Mouse (Mus musculus) heart, embryonic 11.5 days (tissue): Measurements from ENCODE around the gene Rps6kc1. TPM values are rescaled to one million over a fixed set of nuclear protein-coding genes. Genes with fewer than 3 reads are reported as not detected.

Experiments
- ATAC-seq: fragments of 200-750 bp; cut with Nextera tagmentation; replicated peaks from 2 replicates; pipeline ENCODE4 v1.8.0; 2017; ENCODE audit warnings: moderate library complexity; ENCODE audit not compliant: insufficient number of reproducible peaks, low FRiP score, low TSS enrichment
- H3K27ac ChIP-seq: fragments of 300-500 bp; sonication (generic); 2 replicates; pipeline ENCODE4 v1.5.1; 2014; ENCODE audit warnings: mild to moderate bottlenecking, low read depth, low read length
- H3K27me3 ChIP-seq: fragments of 300-500 bp; sonication (generic); 2 replicates; pipeline ENCODE4 v1.6.1; 2014; ENCODE audit warnings: mild to moderate bottlenecking, low read length, mixed read lengths; ENCODE audit not compliant: control insufficient read depth, insufficient read depth
- H3K36me3 ChIP-seq: fragments of 300-500 bp; sonication (generic); 2 replicates; pipeline ENCODE4 v1.6.1; 2014; ENCODE audit warnings: mild to moderate bottlenecking, low read length, moderate library complexity, mixed read lengths; ENCODE audit not compliant: control insufficient read depth, insufficient read depth
- H3K4me1 ChIP-seq: fragments of 300-500 bp; sonication (generic); 2 replicates; pipeline ENCODE4 v1.6.1; 2014; ENCODE audit warnings: low read length; ENCODE audit not compliant: control insufficient read depth, insufficient read depth
- H3K4me2 ChIP-seq: fragments of 300-500 bp; sonication (generic); 2 replicates; pipeline ENCODE4 v1.6.1; 2014; ENCODE audit warnings: mild to moderate bottlenecking, moderate library complexity
- H3K4me3 ChIP-seq: fragments of 300-500 bp; sonication (generic); 2 replicates; pipeline ENCODE4 v1.5.1; 2014; ENCODE audit warnings: low read depth, low read length
- H3K9ac ChIP-seq: fragments of 300-500 bp; sonication (generic); 2 replicates; pipeline ENCODE4 v1.6.1; 2014; ENCODE audit warnings: mild to moderate bottlenecking, low read depth, low read length, moderate library complexity
- H3K9me3 ChIP-seq: fragments of 300-500 bp; sonication (generic); replicated peaks from 2 replicates; pipeline ENCODE4 v1.6.1; 2016; ENCODE audit warnings: low read length; ENCODE audit not compliant: control insufficient read depth
- WGBS: fragments of 180-500 bp; shearing (Covaris S2); extraction: QIAGEN DNeasy Blood & Tissue Kit; methylation state at CpG from one replicate; pipeline ENCODE4 v1.1.7; 2014; ENCODE audit not compliant: insufficient replicate concordance; 5-methylcytosine and 5-hydroxymethylcytosine counted together
- polyA plus RNA-seq: library from polyadenylated mRNA; unstranded; fragments of >200 nt; fragmentation: Nextera tagmentation; extraction: Ambion mirVana; gene quantifications from 2 replicates; pipeline ENCODE4 v1.2.1, GENCODE M21; 2014

Gene Rps6kc1
- polyA plus RNA-seq, 1 experiment from 2014 or later = 8.9 TPM

DNA sequence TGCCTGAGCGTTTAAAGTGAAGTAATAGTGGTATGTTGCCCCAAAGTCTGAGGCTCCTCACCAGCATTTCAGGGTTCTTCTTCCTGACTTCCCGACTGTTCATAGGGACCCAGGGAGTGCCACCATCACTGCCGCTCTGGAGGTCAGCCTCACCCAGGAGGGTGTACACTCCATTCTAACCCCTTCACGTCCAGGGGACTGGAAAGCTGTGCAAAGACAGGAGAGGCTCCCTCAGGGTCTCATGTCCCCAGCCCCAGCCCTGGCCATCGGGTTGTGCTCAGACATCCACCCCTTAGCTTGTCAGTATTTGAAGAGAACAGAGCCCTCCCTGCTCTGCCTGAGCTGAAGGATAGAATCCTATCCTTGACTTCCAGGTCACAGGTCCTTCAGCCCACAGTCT, 248.8 kb downstream of the Rps6kc1 start:
- no peak overlapping the region for H3K27ac ChIP-seq
- no peak overlapping the region for H3K4me3 ChIP-seq
- H3K9ac ChIP-seq = no peak overlapping the region
- H3K4me2 ChIP-seq = no peak overlapping the region
- no peaks in the 10 kb centered on the region for H3K27me3 ChIP-seq
- H3K4me1 ChIP-seq = peaks cover 26% of the 10 kb centered on the region
- WGBS = 72% methylated on average over 5 of the region's 5 CpGs
- no peaks in the 10 kb centered on the region for H3K9me3 ChIP-seq
- H3K36me3 ChIP-seq = no peaks in the 10 kb centered on the region
- no peak for ATAC-seq

DNA sequence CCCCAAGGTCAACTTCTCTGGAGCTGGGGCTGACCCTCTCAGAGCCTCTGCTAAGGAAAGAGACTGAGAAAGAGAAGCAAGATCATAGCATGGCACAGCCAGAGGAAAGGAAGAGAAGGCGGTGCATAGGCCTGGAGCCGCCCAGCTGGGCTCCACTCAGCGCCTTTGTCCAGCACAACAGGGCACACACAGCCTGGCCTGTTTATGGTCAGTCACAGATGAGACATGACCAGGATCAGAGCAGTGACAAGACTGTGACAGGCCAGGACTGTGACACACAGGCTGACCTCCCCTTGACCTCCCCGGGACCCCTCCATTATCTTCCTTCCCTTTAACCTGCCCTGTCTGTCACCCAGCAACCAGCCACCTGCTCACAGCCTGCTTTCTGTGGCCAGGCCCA, 249.8 kb downstream of the Rps6kc1 start:
- 0 out of 2 replicates have a peak, but pooled peaks have one; percentile 16 for ATAC-seq
- Histone ChIP-seq H3K27ac (0 out of 2 replicates have a peak overlapping the region, but pooled peaks have one; percentile 18), H3K4me3 (no peak overlapping the region), H3K9me3 (no peaks in the 10 kb centered on the region), H3K9ac (no peak overlapping the region), H3K4me1 (peaks cover 26% of the 10 kb centered on the region), H3K27me3 (no peaks in the 10 kb centered on the region), H3K36me3 (no peaks in the 10 kb centered on the region), H3K4me2 (no peak overlapping the region)
- 43% methylated on average over 4 of the region's 4 CpGs for WGBS

DNA sequence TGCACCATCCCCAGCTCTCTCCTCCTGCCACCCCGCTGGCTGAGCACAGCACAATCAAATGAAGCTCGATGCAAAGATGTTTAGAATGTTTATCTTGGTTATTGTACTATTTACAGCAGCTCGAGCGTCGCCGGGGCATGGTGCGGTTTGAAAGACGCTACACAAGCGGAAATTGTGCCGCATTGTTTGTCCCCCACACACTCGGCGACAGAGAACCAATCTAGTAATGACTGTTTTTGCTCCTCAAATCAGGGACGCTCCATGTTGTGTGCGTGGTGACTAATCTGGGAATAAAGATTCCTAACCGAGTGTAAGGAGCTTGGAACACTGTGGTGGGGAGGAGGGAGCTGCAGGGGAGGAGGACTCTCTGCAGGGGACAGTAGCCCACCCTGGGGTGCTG, 250.3 kb downstream of the Rps6kc1 start:
- peaks cover 26% of the 10 kb centered on the region for H3K4me1 ChIP-seq
- no peaks in the 10 kb centered on the region for H3K9me3 ChIP-seq
- WGBS = 72% methylated on average over 15 of the region's 15 CpGs
- no peaks in the 10 kb centered on the region for H3K27me3 ChIP-seq
- H3K27ac ChIP-seq = 0 out of 2 replicates have a peak overlapping the region, but pooled peaks have one; percentile 7
- no peak overlapping the region for H3K9ac ChIP-seq
- no peak for ATAC-seq
- H3K4me2 ChIP-seq = no peak overlapping the region
- H3K4me3 ChIP-seq = no peak overlapping the region
- H3K36me3 ChIP-seq = no peaks in the 10 kb centered on the region

DNA sequence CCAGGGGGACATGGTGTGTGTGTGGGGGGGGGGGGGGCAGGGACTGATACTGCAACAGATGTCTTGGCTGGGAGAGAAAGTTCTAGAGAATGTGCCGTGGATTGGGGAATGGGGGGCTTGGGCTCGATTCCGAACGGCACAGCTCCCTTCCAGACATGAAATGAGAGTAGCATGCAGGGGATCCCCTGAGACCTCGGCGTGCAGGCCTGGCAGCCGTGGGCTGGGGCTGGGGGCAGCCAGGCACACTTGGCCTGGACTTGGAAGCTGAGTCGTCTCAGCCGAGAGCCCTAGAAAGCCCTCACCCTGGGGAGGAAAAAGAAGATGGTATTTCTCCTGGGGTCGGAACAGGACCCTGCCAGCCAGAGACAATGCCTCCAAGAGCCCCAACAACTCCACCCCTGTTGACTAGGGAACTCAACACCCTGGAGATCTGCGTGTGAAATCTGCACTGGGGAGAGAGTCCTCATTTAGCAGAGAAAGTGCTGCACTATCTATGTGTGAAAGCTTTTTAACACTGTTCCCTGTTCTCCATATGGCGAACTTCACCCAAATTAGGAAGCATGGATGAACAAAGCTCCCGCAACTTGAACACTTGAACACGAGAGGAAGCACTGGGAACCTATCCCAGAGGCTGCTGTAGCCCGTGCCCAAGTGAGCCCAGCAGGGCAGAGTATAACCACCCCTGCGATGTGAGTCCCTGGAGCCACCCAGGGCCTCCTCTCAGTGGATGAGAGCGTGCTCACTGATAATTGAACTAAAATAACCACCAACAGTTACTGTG, 251.7 kb downstream of the Rps6kc1 start:
- WGBS = 60% methylated on average over 17 of the region's 17 CpGs

DNA sequence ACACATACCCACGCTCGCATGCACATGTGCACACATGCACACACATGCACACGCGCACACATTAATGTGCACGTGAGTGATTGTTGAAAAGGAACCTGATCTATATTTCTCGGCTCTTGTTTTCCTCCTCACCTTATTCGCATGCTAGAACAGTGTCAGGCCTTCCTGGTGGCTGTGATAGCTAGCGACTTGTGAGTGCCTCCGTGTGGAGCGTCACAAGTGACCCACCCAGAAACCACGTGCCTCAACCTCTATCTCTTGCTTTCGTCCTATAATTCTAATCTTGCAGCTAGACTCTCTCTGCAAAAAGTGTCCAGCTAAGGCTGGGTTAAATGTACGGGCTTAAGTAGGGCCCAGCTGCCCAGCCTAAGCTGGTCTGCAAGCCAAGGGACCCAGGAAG, 253.3 kb downstream of the Rps6kc1 start:
- Histone ChIP-seq H3K36me3 (no peaks in the 10 kb centered on the region), H3K27me3 (no peaks in the 10 kb centered on the region), H3K4me1 (peaks cover 18% of the 10 kb centered on the region), H3K4me2 (no peak overlapping the region), H3K4me3 (no peak overlapping the region), H3K27ac (no peak overlapping the region), H3K9me3 (no peaks in the 10 kb centered on the region), H3K9ac (no peak overlapping the region)
- 85% methylated on average over 13 of the region's 13 CpGs for WGBS
- no peak for ATAC-seq

More for the DNA sequence above, 251.7 kb downstream of the Rps6kc1 start:
- H3K9me3 ChIP-seq = no peaks in the 10 kb centered on the region
- peaks cover 23% of the 10 kb centered on the region for H3K4me1 ChIP-seq
- no peak overlapping the region for H3K27ac ChIP-seq
- no peak overlapping the region for H3K9ac ChIP-seq
- no peak overlapping the region for H3K4me2 ChIP-seq
- H3K27me3 ChIP-seq = no peaks in the 10 kb centered on the region
- no peaks in the 10 kb centered on the region for H3K36me3 ChIP-seq
- ATAC-seq = no peak
- no peak overlapping the region for H3K4me3 ChIP-seq

DNA sequence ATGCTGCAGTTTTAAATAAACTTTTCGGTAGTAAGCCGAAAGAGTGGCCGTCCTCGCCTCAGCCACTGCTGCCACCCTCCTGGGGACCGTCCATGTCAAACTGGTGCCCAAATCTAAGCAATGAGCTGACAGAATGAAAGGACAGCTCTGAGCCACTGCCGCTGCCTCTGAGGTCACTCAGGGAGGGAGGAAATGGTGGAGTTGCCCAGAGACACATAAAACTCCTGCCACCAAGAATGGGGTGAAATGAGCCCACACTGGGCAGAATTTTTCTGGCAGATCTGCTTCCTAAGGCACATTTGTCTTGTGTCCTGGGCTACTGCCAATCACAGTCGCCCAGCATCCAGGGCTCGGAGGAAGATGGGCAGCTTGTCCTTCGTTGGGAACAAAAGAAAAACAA, 255.5 kb downstream of the Rps6kc1 start:
- H3K4me3 ChIP-seq = no peak overlapping the region
- H3K36me3 ChIP-seq = no peaks in the 10 kb centered on the region
- peaks cover 9% of the 10 kb centered on the region for H3K4me1 ChIP-seq
- H3K9me3 ChIP-seq = no peaks in the 10 kb centered on the region
- H3K9ac ChIP-seq = no peak overlapping the region
- no peaks in the 10 kb centered on the region for H3K27me3 ChIP-seq
- WGBS = 65% methylated on average over 9 of the region's 9 CpGs
- ATAC-seq = no peak
- H3K27ac ChIP-seq = no peak overlapping the region
- H3K4me2 ChIP-seq = no peak overlapping the region

DNA sequence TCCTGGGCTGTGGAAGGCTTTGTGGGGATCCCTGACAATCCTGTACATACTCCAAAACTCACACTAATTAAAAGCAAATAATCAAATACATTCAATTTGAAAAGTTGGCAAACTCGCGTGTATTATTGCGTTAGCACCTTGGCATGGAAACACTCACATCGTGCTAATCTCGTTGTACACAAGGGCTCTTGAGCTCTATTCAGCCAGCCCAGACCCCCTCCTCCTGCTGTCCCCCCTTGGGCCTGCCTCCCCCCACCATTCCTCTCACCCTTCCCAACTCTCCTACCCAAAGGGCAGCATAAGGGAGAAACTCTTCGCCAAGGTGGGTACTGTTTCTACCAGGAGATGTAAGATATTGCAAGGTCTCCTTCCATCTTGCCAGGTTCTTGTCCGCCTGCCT, 255.9 kb downstream of the Rps6kc1 start:
- WGBS = 77% methylated on average over 7 of the region's 7 CpGs
- no peaks in the 10 kb centered on the region for H3K9me3 ChIP-seq
- no peaks in the 10 kb centered on the region for H3K36me3 ChIP-seq
- no peak overlapping the region for H3K27ac ChIP-seq
- no peak overlapping the region for H3K4me3 ChIP-seq
- H3K4me1 ChIP-seq = peaks cover 5% of the 10 kb centered on the region; the same call in 1 of the 2 replicates
- no peaks in the 10 kb centered on the region for H3K27me3 ChIP-seq
- ATAC-seq = no peak
- H3K9ac ChIP-seq = no peak overlapping the region
- H3K4me2 ChIP-seq = no peak overlapping the region

DNA sequence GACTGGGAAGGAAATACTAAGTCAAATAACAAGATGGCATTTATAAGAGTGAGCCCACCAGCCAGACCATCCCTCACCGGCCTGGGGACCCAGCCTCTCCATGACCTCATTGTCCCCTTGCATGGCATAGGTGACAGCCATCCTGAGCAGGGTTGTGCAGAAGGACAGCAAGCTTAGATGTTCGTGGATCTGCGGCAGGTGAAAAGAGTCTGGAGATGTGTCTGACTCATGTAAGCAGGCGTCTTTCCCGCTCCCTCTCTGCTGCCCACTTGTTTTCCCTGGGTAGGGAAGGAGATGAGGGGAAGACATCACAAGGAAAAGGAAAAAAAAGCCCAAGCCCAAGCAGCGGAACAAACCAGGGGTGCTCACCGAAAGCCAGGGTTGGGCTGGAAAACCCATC, 256.5 kb downstream of the Rps6kc1 start:
- Histone ChIP-seq H3K36me3 (no peaks in the 10 kb centered on the region), H3K27me3 (no peaks in the 10 kb centered on the region), H3K4me3 (no peak overlapping the region), H3K9ac (no peak overlapping the region), H3K4me2 (no peak overlapping the region), H3K27ac (no peak overlapping the region), H3K4me1 (peaks cover under 1% of the 10 kb centered on the region; the same call in 1 of the 2 replicates), H3K9me3 (no peaks in the 10 kb centered on the region)
- 87% methylated on average over 7 of the region's 7 CpGs for WGBS
- ATAC-seq = no peak

DNA sequence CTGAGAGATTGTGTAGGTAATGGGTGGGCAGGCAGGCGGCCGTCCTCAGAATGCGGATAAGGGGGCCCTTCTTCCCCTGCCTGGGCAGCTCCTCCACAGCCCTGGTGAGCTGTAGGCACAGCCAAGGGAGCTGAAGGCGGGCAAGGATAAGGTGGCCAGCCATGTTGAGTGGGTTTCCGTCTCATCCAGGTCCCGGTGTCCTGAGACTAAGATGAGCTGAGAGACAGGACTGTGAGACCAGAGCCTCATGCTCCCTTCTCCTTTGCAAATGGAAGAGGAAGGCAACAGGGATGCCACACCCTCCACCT, 256.9 kb downstream of the Rps6kc1 start:
- H3K27me3 ChIP-seq = no peaks in the 10 kb centered on the region
- 78% methylated on average over 6 of the region's 6 CpGs for WGBS
- H3K4me1 ChIP-seq = no peaks in the 10 kb centered on the region; the same call in 1 of the 2 replicates
- no peak overlapping the region for H3K9ac ChIP-seq
- H3K36me3 ChIP-seq = no peaks in the 10 kb centered on the region
- H3K4me2 ChIP-seq = no peak overlapping the region
- H3K9me3 ChIP-seq = no peaks in the 10 kb centered on the region
- H3K27ac ChIP-seq = no peak overlapping the region
- H3K4me3 ChIP-seq = no peak overlapping the region
- no peak for ATAC-seq
